24 mouse cellular contexts compared by ENCODE assay signal in the genomic region with DNA sequence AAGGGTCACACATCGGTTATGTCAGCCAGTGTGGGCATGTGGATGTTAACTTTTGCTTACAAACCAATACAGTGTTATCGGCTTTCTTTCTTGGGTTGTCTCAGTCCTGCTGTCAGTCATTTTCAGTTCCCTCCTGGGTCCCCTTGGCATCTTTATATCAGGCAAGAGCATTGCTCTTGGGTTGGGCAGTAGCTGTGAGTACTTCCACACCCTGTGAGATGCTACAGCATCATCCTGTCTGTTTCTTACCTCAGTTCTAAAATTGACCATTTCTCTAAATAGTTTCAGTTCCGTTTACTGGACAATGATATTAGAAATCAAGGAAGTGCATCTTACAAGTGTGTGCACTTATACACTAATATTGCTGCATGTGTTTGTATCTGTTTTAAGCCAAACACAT.
DNase-seq lines count a peak whose midpoint lies in the region; ATAC-seq and TF ChIP-seq lines count a peak whose summit lies in the region.
"Had no signal": no experiment of that assay in that cellular context is flagged by ENCODE, and none has a peak within 500 bp of the region (broad histone marks: within the 10 kb centered on the region; RNA-seq: fewer than 3 reads in every experiment).

No protein-coding gene starts in this region.

- H3K27ac ChIP-seq in intestine, embryonic 14.5 days (ENCODE audit: low read depth): no peak overlapping the region
- no peak overlapping the region for H3K27ac ChIP-seq in intestine, postnatal 0 days (ENCODE audit: low read depth, low read length)
- H3K27ac ChIP-seq in CH12.LX (ENCODE audit: insufficient read depth, low read depth): no peak overlapping the region
- peak overlapping the region; percentile 90; the same call in 1 of the 2 replicates for H3K27ac ChIP-seq in embryonic fibroblast, embryonic 13.5 days (ENCODE audit: insufficient read depth, low read length)
- H3K27ac ChIP-seq: embryonic facial prominence, embryonic 10.5 days; heart, adult 2 months; heart, embryonic 13.5 days; hindbrain, embryonic 12.5 days; kidney, postnatal 0 days; left cerebral cortex, adult 2 months; stomach, postnatal 0 days had no signal

- TF ChIP-seq POLR2A in CH12.LX (IDR thresholded peaks at IDR 0.05; ENCODE audit: low read depth, low read length) (no peak), myocyte (IDR thresholded peaks at IDR 0.05; ENCODE audit: insufficient read length, low read depth) (no peak)
- TF ChIP-seq POLR2A in embryonic fibroblast, embryonic 13.5 days (IDR thresholded peaks at IDR 0.05; ENCODE audit: low read depth, low read length): no peak

- no peak for ATAC-seq in intestine, embryonic 14.5 days (replicated peaks; ENCODE audit: low FRiP score, low TSS enrichment, low read depth)
- no peak for ATAC-seq in intestine, postnatal 0 days
- ATAC-seq: Patski had no signal

- 83% methylated on average over 3 of the region's 3 CpGs for WGBS in intestine, embryonic 14.5 days
- 87% methylated on average over 3 of the region's 3 CpGs for WGBS in intestine, postnatal 0 days

- peak; percentile 38 for DNase-seq in intestine, embryonic 14.5 days (ENCODE audit: low spot score)
- DNase-seq in CH12.LX (ENCODE audit: extremely low read depth): peak; percentile 19
- no peak for DNase-seq in B cell, adult 2 months
- no peak for DNase-seq in left cerebral cortex, postnatal 14 days (ENCODE audit: low spot score in 2 of 2)
- DNase-seq: cerebellum, adult 11 months; cerebellum, adult 9-11 months; gastrocnemius, postnatal 14 days; heart, adult 2 months; kidney, adult 2 months; lung, postnatal 10 days; thymus, adult 2 months had no signal

- H3K4me1 ChIP-seq in intestine, embryonic 14.5 days (replicated peaks; ENCODE audit: control insufficient read depth, insufficient read depth, low read length): no peaks in the 10 kb centered on the region
- no peaks in the 10 kb centered on the region for H3K4me1 ChIP-seq in intestine, postnatal 0 days (replicated peaks; ENCODE audit: control insufficient read depth, insufficient read depth, low read length)
- peaks cover 8 to 27% of the 10 kb centered on the region in 2 experiments for H3K4me1 ChIP-seq in CH12.LX (ENCODE audit: control insufficient read depth in 1 of 2, insufficient read depth in 2 of 2)
- peaks cover 9% of the 10 kb centered on the region; the same call in 1 of the 2 replicates for H3K4me1 ChIP-seq in embryonic fibroblast, embryonic 13.5 days (ENCODE audit: control insufficient read depth, insufficient read depth, low read length)
- H3K4me1 ChIP-seq: heart, embryonic 13.5 days had no signal

- peak; percentile 30; the same call in 1 of the 2 replicates for TF ChIP-seq EP300 in CH12.LX (IDR thresholded peaks at IDR 0.05; ENCODE audit: low read length)

- dilution Hi-C loops in CH12.LX (cut with MboI; ENCODE audit: extremely low pct_ligation_motif_present, extremely low pct_unique_long_range_greater_than_20kb, low sequenced_read_pairs): no loop called here

- no peak overlapping the region for H3K9ac ChIP-seq in intestine, embryonic 14.5 days (ENCODE audit: low read length)
- no peak overlapping the region for H3K9ac ChIP-seq in intestine, postnatal 0 days (ENCODE audit: low read depth, low read length)
- no peak overlapping the region for H3K9ac ChIP-seq in CH12.LX (ENCODE audit: insufficient read depth, low read depth)
- H3K9ac ChIP-seq: heart, embryonic 13.5 days; hindbrain, embryonic 12.5 days; midbrain, embryonic 12.5 days had no signal

- H3K4me3 ChIP-seq in intestine, embryonic 14.5 days (ENCODE audit: low read depth, low read length): no peak overlapping the region
- H3K4me3 ChIP-seq in intestine, postnatal 0 days (ENCODE audit: low read depth, low read length): no peak overlapping the region
- H3K4me3 ChIP-seq in CH12.LX (replicated peaks in 1 of 3; ENCODE audit: low read depth in 2 of 3, low read length in 2 of 3, poor library complexity in 1 of 3) (no peak overlapping the region), myocyte (no peak overlapping the region)
- no peak overlapping the region for H3K4me3 ChIP-seq in embryonic fibroblast, embryonic 13.5 days (ENCODE audit: insufficient read depth, low read length)
- H3K4me3 ChIP-seq: embryonic facial prominence, embryonic 10.5 days; heart, adult 2 months; heart, embryonic 13.5 days; hindbrain, embryonic 12.5 days; left cerebral cortex, adult 2 months; midbrain, embryonic 12.5 days had no signal

- in situ Hi-C loops in CH12.LX (cut with MboI; ENCODE audit: low pct_ligation_motif_present, low pct_unique_long_range_greater_than_20kb, low sequenced_read_pairs): no loop called here

- intact Hi-C loops in left cerebral cortex, postnatal 14 days (cut with DNase I): no loop called here

- H3K27me3 ChIP-seq in intestine, embryonic 14.5 days (replicated peaks; ENCODE audit: control insufficient read depth, insufficient read depth, low read length): no peaks in the 10 kb centered on the region
- H3K27me3 ChIP-seq in intestine, postnatal 0 days (replicated peaks; ENCODE audit: control insufficient read depth, insufficient read depth, low read length): no peaks in the 10 kb centered on the region
- no peaks in the 10 kb centered on the region for H3K27me3 ChIP-seq in CH12.LX (replicated peaks)
- H3K27me3 ChIP-seq in myocyte (ENCODE audit: control insufficient read depth, insufficient read depth, insufficient read length): no peaks in the 10 kb centered on the region
- H3K27me3 ChIP-seq: heart, embryonic 13.5 days; hindbrain, embryonic 12.5 days; midbrain, embryonic 12.5 days; Patski had no signal

- no peak overlapping the region for H3K4me2 ChIP-seq in intestine, embryonic 14.5 days (ENCODE audit: low read length)
- no peak overlapping the region for H3K4me2 ChIP-seq in intestine, postnatal 0 days (replicated peaks; ENCODE audit: low read depth)
- peak overlapping the region; percentile 43 for H3K4me2 ChIP-seq in CH12.LX (ENCODE audit: insufficient read depth, low read depth, poor library complexity, severe bottlenecking)
- peak overlapping the region; percentile 74 for H3K4me2 ChIP-seq in myocyte (ENCODE audit: low read depth)
- H3K4me2 ChIP-seq: heart, embryonic 13.5 days; hindbrain, embryonic 12.5 days; liver, embryonic 11.5 days; midbrain, embryonic 12.5 days had no signal

- no peak overlapping the region for H3ac ChIP-seq in myocyte (ENCODE audit: control insufficient read depth, insufficient read length)

- no peaks in the 10 kb centered on the region for H3K9me3 ChIP-seq in intestine, embryonic 14.5 days (ENCODE audit: control insufficient read depth, low read length)
- no peaks in the 10 kb centered on the region for H3K9me3 ChIP-seq in intestine, postnatal 0 days (ENCODE audit: control insufficient read depth)
- H3K9me3 ChIP-seq in CH12.LX (replicated peaks; ENCODE audit: low read length): no peaks in the 10 kb centered on the region
- H3K9me3 ChIP-seq: embryonic facial prominence, embryonic 10.5 days; G1E; heart, embryonic 13.5 days; hindbrain, embryonic 12.5 days; midbrain, embryonic 12.5 days had no signal

- TF ChIP-seq RAD21 in CH12.LX (IDR thresholded peaks at IDR 0.05; ENCODE audit: low read depth, low read length): no peak

- no peak for TF ChIP-seq CTCF in intestine, postnatal 0 days (IDR thresholded peaks at IDR 0.05; ENCODE audit: low read depth)
- TF ChIP-seq CTCF in CH12.LX (conservative IDR thresholded peaks at IDR 0.05 in 1 of 2, IDR thresholded peaks at IDR 0.05 in 1 of 2; ENCODE audit: low read depth in 2 of 2, low read length in 2 of 2): no peak
- TF ChIP-seq CTCF in embryonic fibroblast, embryonic 13.5 days (IDR thresholded peaks at IDR 0.05; ENCODE audit: borderline replicate concordance, insufficient read depth, low read length): no peak

- H3K36me3 ChIP-seq in intestine, embryonic 14.5 days (ENCODE audit: control insufficient read depth, insufficient read depth, low read length): no peaks in the 10 kb centered on the region
- H3K36me3 ChIP-seq in intestine, postnatal 0 days (ENCODE audit: control insufficient read depth, insufficient read depth): no peaks in the 10 kb centered on the region
- H3K36me3 ChIP-seq in CH12.LX (replicated peaks in 1 of 2; ENCODE audit: control insufficient read depth in 1 of 2, insufficient read depth in 1 of 2, low read length in 1 of 2) (no peaks in the 10 kb centered on the region), myocyte (ENCODE audit: control insufficient read depth, insufficient read depth) (no peaks in the 10 kb centered on the region)
- H3K36me3 ChIP-seq: embryonic facial prominence, embryonic 10.5 days; G1E; heart, embryonic 13.5 days; hindbrain, embryonic 12.5 days; midbrain, embryonic 12.5 days had no signal

- no peaks in the 10 kb centered on the region for H3K79me2 ChIP-seq in CH12.LX (replicated peaks; ENCODE audit: control insufficient read depth, extremely low read depth, insufficient read depth, poor library complexity, severe bottlenecking)
- no peaks in the 10 kb centered on the region for H3K79me2 ChIP-seq in myocyte (ENCODE audit: control insufficient read depth, insufficient read depth)

TF ChIP-seq in CH12.LX, 34 proteins besides CTCF, POLR2A, EP300 and RAD21:
- TF ChIP-seq IRF4 (IDR thresholded peaks at IDR 0.05; ENCODE audit: low read depth, low read length) (peak; percentile 43; the same call in 1 of the 2 replicates), ZNF384 (IDR thresholded peaks at IDR 0.05; ENCODE audit: low read depth, low read length) (no peak)

TF ChIP-seq in myocyte, 11 proteins besides CTCF, POLR2A, EP300 and RAD21:
- TF ChIP-seq E2F4 (IDR thresholded peaks at IDR 0.05; ENCODE audit: insufficient read depth): no peak
- TF ChIP-seq MAX (IDR thresholded peaks at IDR 0.05; ENCODE audit: low read depth): no peak
- TF ChIP-seq MYOD1 (IDR thresholded peaks at IDR 0.05; ENCODE audit: control insufficient read depth in 1 of 3, insufficient read length in 2 of 3, low read depth in 2 of 3): no peak
- no peak for TF ChIP-seq TCF3 (IDR thresholded peaks at IDR 0.05; ENCODE audit: insufficient read length, low read depth)
- no peak for TF ChIP-seq REST (IDR thresholded peaks at IDR 0.05; ENCODE audit: insufficient read depth, insufficient read length)

Comparison
In these comparisons a context has a peak if more than half of its experiments do, and no peak if none do; other contexts are left out.
1. DNase-seq: peak in intestine, embryonic 14.5 days (single experiment) and CH12.LX (single experiment); none in B cell, adult 2 months (0 of 2) and left cerebral cortex, postnatal 14 days (0 of 2).
2. H3K4me2 ChIP-seq: peak in CH12.LX (single experiment) and myocyte (single experiment); none in intestine, embryonic 14.5 days (single experiment) and intestine, postnatal 0 days (single experiment).